Mouse (Mus musculus): ENCODE measurements around the gene Spem2. TPM values are rescaled to one million over a fixed set of nuclear protein-coding genes. Genes with fewer than 3 reads are reported as not detected.

Spem2 gene
- polyA plus RNA-seq, 1 experiment from 2014 or later = 0.10 TPM

DNA sequence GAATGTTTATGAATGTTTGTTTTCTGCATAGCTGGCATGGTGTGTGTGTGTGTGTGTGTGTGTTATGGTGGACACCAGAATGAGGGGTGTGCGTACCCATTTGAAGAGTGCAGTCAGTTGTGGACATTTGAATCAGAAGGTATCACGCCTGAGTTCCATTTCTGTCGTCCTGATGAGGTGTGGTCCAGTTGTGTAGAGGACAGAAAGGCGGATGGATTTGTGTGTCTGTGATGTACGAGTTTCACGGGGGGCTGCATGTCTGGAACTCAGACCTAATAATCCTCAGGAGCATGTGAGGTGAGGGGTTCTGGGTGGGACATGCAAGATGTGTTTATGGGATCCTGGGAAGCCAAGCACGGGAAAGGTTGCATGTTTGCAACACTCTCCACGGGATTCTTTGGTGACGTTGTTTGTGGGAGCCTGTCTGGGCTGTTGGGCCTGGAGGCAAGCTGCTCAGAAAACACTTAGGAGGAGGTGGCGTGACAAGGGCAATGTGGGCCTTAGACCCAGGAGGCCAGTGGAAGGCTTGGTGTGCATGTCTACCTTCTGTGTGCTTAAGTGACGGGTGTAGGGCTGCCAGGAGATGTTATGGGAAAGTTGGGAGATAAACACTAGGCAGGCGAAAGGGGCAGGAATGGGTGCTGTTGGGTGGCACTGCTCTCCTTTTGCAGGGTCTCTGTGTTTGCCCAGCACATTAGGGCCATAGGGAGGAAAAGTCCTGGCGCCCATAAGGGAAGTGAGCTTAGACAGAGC lies 51.2 kb downstream of the Spem2 start:
- Histone ChIP-seq H3K4me1 (replicated peaks) (peaks cover 38% of the 10 kb centered on the region), H3K27ac (peak overlapping the region; percentile 2; the same call in 1 of the 2 replicates), H3K9ac (peak overlapping the region; percentile 98), H3K27me3 (no peaks in the 10 kb centered on the region), H3K4me3 (peak overlapping the region; percentile 81), H3K36me3 (no peaks in the 10 kb centered on the region), H3K4me2 (peak overlapping the region; percentile 61), H3K9me3 (no peaks in the 10 kb centered on the region)
- WGBS = 61% methylated on average over 13 of the region's 13 CpGs
- ATAC-seq (ENCODE audit: low FRiP score) = 0 out of 2 replicates have a peak, but pooled peaks have one; percentile 21

Other genes starting within 250 kb of the Spem2 start
- gene Wrap53, start 238.2 kb downstream of the Spem2 start, polyA plus RNA-seq (2015; fragmentation: Nextera tagmentation; extraction: Ambion mirVana) = 23.0 and 24.2 TPM in 2 replicates
- 76.3 and 78.1 TPM in 2 replicates for gene Trp53, start 238.1 kb downstream of the Spem2 start, polyA plus RNA-seq (2015; fragmentation: Nextera tagmentation; extraction: Ambion mirVana)
- gene Atp1b2, start 212.5 kb downstream of the Spem2 start, polyA plus RNA-seq (2015; fragmentation: Nextera tagmentation; extraction: Ambion mirVana) = 27.6 and 29.7 TPM in 2 replicates
- not detected in 2 replicates for gene Shbg, start 200.6 kb downstream of the Spem2 start, polyA plus RNA-seq (2015; fragmentation: Nextera tagmentation; extraction: Ambion mirVana)
- 28.0 and 28.1 TPM in 2 replicates for gene Sat2, start 196.4 kb downstream of the Spem2 start, polyA plus RNA-seq (2015; fragmentation: Nextera tagmentation; extraction: Ambion mirVana)
- gene Fxr2, start 185.5 kb downstream of the Spem2 start, polyA plus RNA-seq (2015; fragmentation: Nextera tagmentation; extraction: Ambion mirVana) = 40.5 and 52.0 TPM in 2 replicates
- gene Sox15, start 163.2 kb downstream of the Spem2 start, polyA plus RNA-seq (2015; fragmentation: Nextera tagmentation; extraction: Ambion mirVana) = not detected in 2 replicates
- 95.0 and 104 TPM in 2 replicates for gene Mpdu1, start 155.8 kb downstream of the Spem2 start, polyA plus RNA-seq (2015; fragmentation: Nextera tagmentation; extraction: Ambion mirVana)
- gene Cd68, start 152.3 kb downstream of the Spem2 start, polyA plus RNA-seq (2015; fragmentation: Nextera tagmentation; extraction: Ambion mirVana) = 9.0 and 9.8 TPM in 2 replicates
- gene Eif4a1, start 146.0 kb downstream of the Spem2 start, polyA plus RNA-seq (2015; fragmentation: Nextera tagmentation; extraction: Ambion mirVana) = 528 and 537 TPM in 2 replicates
- 94.7 and 95.9 TPM in 2 replicates for gene Senp3, start 136.4 kb downstream of the Spem2 start, polyA plus RNA-seq (2015; fragmentation: Nextera tagmentation; extraction: Ambion mirVana)
- gene Tnfsf13, start 132.7 kb downstream of the Spem2 start, polyA plus RNA-seq (2015; fragmentation: Nextera tagmentation; extraction: Ambion mirVana) = 0.36 and 0.53 TPM in 2 replicates
- 1.8 and 3.6 TPM in 2 replicates for gene Tnfsf12, start 122.6 kb downstream of the Spem2 start, polyA plus RNA-seq (2015; fragmentation: Nextera tagmentation; extraction: Ambion mirVana)
- 0.98 and 1.2 TPM in 2 replicates for gene Tnfsfm13, start 122.4 kb downstream of the Spem2 start, polyA plus RNA-seq (2015; fragmentation: Nextera tagmentation; extraction: Ambion mirVana)
- 18.8 and 20.4 TPM in 2 replicates for gene Polr2a, start 59.8 kb downstream of the Spem2 start, polyA plus RNA-seq (2015; fragmentation: Nextera tagmentation; extraction: Ambion mirVana)
- 0.35 and 0.87 TPM in 2 replicates for gene Slc35g3, start 56.5 kb downstream of the Spem2 start, polyA plus RNA-seq (2015; fragmentation: Nextera tagmentation; extraction: Ambion mirVana)
- 3.2 TPM in 2 replicates for gene Zbtb4, start 52.6 kb downstream of the Spem2 start, polyA plus RNA-seq (2015; fragmentation: Nextera tagmentation; extraction: Ambion mirVana)
- 1.5 and 2.6 TPM in 2 replicates for gene Chrnb1, start 22.5 kb downstream of the Spem2 start, polyA plus RNA-seq (2015; fragmentation: Nextera tagmentation; extraction: Ambion mirVana)
- gene Fgf11, start 16.6 kb downstream of the Spem2 start, polyA plus RNA-seq (2015; fragmentation: Nextera tagmentation; extraction: Ambion mirVana) = 4.8 and 5.5 TPM in 2 replicates
- gene Tmem102, start 12.8 kb downstream of the Spem2 start, polyA plus RNA-seq (2015; fragmentation: Nextera tagmentation; extraction: Ambion mirVana) = 1.1 TPM in 2 replicates
- not detected in 2 replicates for gene Gm39566, start 3.2 kb downstream of the Spem2 start, polyA plus RNA-seq (2015; fragmentation: Nextera tagmentation; extraction: Ambion mirVana)
- 0.70 and 0.81 TPM in 2 replicates for gene Spem1, start 3.7 kb upstream of the Spem2 start, polyA plus RNA-seq (2015; fragmentation: Nextera tagmentation; extraction: Ambion mirVana)
- 21.4 and 22.0 TPM in 2 replicates for gene Nlgn2, start 19.3 kb upstream of the Spem2 start, polyA plus RNA-seq (2015; fragmentation: Nextera tagmentation; extraction: Ambion mirVana)
- gene Tmem256, start 20.0 kb upstream of the Spem2 start, polyA plus RNA-seq (2015; fragmentation: Nextera tagmentation; extraction: Ambion mirVana) = 368 and 374 TPM in 2 replicates
- 51.7 and 53.7 TPM in 2 replicates for gene Plscr3, start 27.9 kb upstream of the Spem2 start, polyA plus RNA-seq (2015; fragmentation: Nextera tagmentation; extraction: Ambion mirVana)
- 0.13 and 0.23 TPM in 2 replicates for gene Tnk1, start 40.3 kb upstream of the Spem2 start, polyA plus RNA-seq (2015; fragmentation: Nextera tagmentation; extraction: Ambion mirVana)
- not detected in 2 replicates for gene Tmem95, start 59.6 kb upstream of the Spem2 start, polyA plus RNA-seq (2015; fragmentation: Nextera tagmentation; extraction: Ambion mirVana)
- gene Kctd11, start 62.9 kb upstream of the Spem2 start, polyA plus RNA-seq (2015; fragmentation: Nextera tagmentation; extraction: Ambion mirVana) = 2.0 and 2.5 TPM in 2 replicates
- gene Acap1, start 77.1 kb upstream of the Spem2 start, polyA plus RNA-seq (2015; fragmentation: Nextera tagmentation; extraction: Ambion mirVana) = 0.17 and 0.52 TPM in 2 replicates
- 10.3 and 11.7 TPM in 2 replicates for gene 2810408A11Rik, start 82.5 kb upstream of the Spem2 start, polyA plus RNA-seq (2015; fragmentation: Nextera tagmentation; extraction: Ambion mirVana)
- 18.8 and 22.6 TPM in 2 replicates for gene Neurl4, start 82.6 kb upstream of the Spem2 start, polyA plus RNA-seq (2015; fragmentation: Nextera tagmentation; extraction: Ambion mirVana)
- gene Gps2, start 95.4 kb upstream of the Spem2 start, polyA plus RNA-seq (2015; fragmentation: Nextera tagmentation; extraction: Ambion mirVana) = 72.4 and 77.3 TPM in 2 replicates
- gene Eif5a, start 103.5 kb upstream of the Spem2 start, polyA plus RNA-seq (2015; fragmentation: Nextera tagmentation; extraction: Ambion mirVana) = 1,129 and 1,134 TPM in 2 replicates
- gene Ybx2, start 117.3 kb upstream of the Spem2 start, polyA plus RNA-seq (2015; fragmentation: Nextera tagmentation; extraction: Ambion mirVana) = 4.0 and 7.1 TPM in 2 replicates
- gene Slc2a4, start 129.7 kb upstream of the Spem2 start, polyA plus RNA-seq (2015; fragmentation: Nextera tagmentation; extraction: Ambion mirVana) = 3.9 and 4.0 TPM in 2 replicates
- 0.38 and 0.87 TPM in 2 replicates for gene Cldn7, start 146.3 kb upstream of the Spem2 start, polyA plus RNA-seq (2015; fragmentation: Nextera tagmentation; extraction: Ambion mirVana)
- gene Ctdnep1, start 162.7 kb upstream of the Spem2 start, polyA plus RNA-seq (2015; fragmentation: Nextera tagmentation; extraction: Ambion mirVana) = 22.4 and 22.7 TPM in 2 replicates
- gene Elp5, start 164.1 kb upstream of the Spem2 start, polyA plus RNA-seq (2015; fragmentation: Nextera tagmentation; extraction: Ambion mirVana) = 149 and 154 TPM in 2 replicates
- gene Gabarap, start 172.7 kb upstream of the Spem2 start, polyA plus RNA-seq (2015; fragmentation: Nextera tagmentation; extraction: Ambion mirVana) = 670 and 709 TPM in 2 replicates
- gene Phf23, start 177.3 kb upstream of the Spem2 start, polyA plus RNA-seq (2015; fragmentation: Nextera tagmentation; extraction: Ambion mirVana) = 72.9 and 74.8 TPM in 2 replicates
- gene Dvl2, start 182.1 kb upstream of the Spem2 start, polyA plus RNA-seq (2015; fragmentation: Nextera tagmentation; extraction: Ambion mirVana) = 26.8 and 28.6 TPM in 2 replicates
- gene Acadvl, start 196.9 kb upstream of the Spem2 start, polyA plus RNA-seq (2015; fragmentation: Nextera tagmentation; extraction: Ambion mirVana) = 56.9 and 59.4 TPM in 2 replicates
- 28.1 TPM in 2 replicates for gene Dlg4, start 198.5 kb upstream of the Spem2 start, polyA plus RNA-seq (2015; fragmentation: Nextera tagmentation; extraction: Ambion mirVana)
- 1.5 and 1.7 TPM in 2 replicates for gene Asgr1, start 235.6 kb upstream of the Spem2 start, polyA plus RNA-seq (2015; fragmentation: Nextera tagmentation; extraction: Ambion mirVana)

All from hindbrain, embryonic 13.5 days (tissue).